Mouse (Mus musculus): ENCODE results near the gene Ifrd2. TPM values are rescaled to one million over a fixed set of nuclear protein-coding genes. Genes with fewer than 3 reads are reported as not detected.
"Not testable (repeated sequence)": the region's sequence is repeated elsewhere in the genome, so short reads cannot be mapped to it uniquely, and the experiment has no call there.

Gene Ifrd2
- polyA plus RNA-seq, 1 experiment from 2014 or later: 66.4 TPM

GRCm38 (mm10) chr9:107568331-107569261 lies 18.8 kb upstream of the Ifrd2 start:
- H3K9me3 ChIP-seq: no peaks in the 10 kb centered on the region
- H3K4me2 ChIP-seq (replicated peaks): peak overlapping the region; percentile 72
- H3K4me1 ChIP-seq (replicated peaks): peaks cover 58% of the 10 kb centered on the region
- H3K9ac ChIP-seq: peak overlapping the region; percentile 69
- H3K27ac ChIP-seq: peak overlapping the region; percentile 83
- ATAC-seq: peak; percentile 89
- H3K27me3 ChIP-seq (replicated peaks): no peaks in the 10 kb centered on the region
- under 1% methylated on average over 41 of the region's 41 CpGs for WGBS
- peaks cover 24% of the 10 kb centered on the region for H3K36me3 ChIP-seq
- peak overlapping the region; percentile 70 for H3K4me3 ChIP-seq (replicated peaks)

GRCm38 (mm10) chr9:107569270-107569669 lies 18.2 kb upstream of the Ifrd2 start:
- Histone ChIP-seq H3K36me3 (peaks cover 24% of the 10 kb centered on the region), H3K27ac (peak overlapping the region; percentile 83), H3K27me3 (replicated peaks) (no peaks in the 10 kb centered on the region), H3K9ac (peak overlapping the region; percentile 69), H3K4me3 (replicated peaks) (peak overlapping the region; percentile 70), H3K9me3 (no peaks in the 10 kb centered on the region), H3K4me1 (replicated peaks) (peaks cover 52% of the 10 kb centered on the region), H3K4me2 (replicated peaks) (peak overlapping the region; percentile 72)
- peak; percentile 36 for ATAC-seq
- WGBS: 1% methylated on average over 23 of the region's 23 CpGs

GRCm38 (mm10) chr9:107570016-107570415 lies 17.4 kb upstream of the Ifrd2 start:
- Histone ChIP-seq H3K4me1 (replicated peaks) (peaks cover 51% of the 10 kb centered on the region), H3K4me2 (replicated peaks) (peak overlapping the region; percentile 72), H3K4me3 (replicated peaks) (peak overlapping the region; percentile 70), H3K36me3 (peaks cover 27% of the 10 kb centered on the region), H3K27me3 (replicated peaks) (no peaks in the 10 kb centered on the region), H3K9me3 (no peaks in the 10 kb centered on the region), H3K9ac (peak overlapping the region; percentile 69), H3K27ac (peak overlapping the region; percentile 83)
- WGBS: 38% methylated on average over 13 of the region's 13 CpGs
- no peak for ATAC-seq

- no peak for ATAC-seq
- Histone ChIP-seq H3K4me1 (replicated peaks) (peaks cover 49% of the 10 kb centered on the region), H3K4me2 (replicated peaks) (peak overlapping the region; percentile 72), H3K9ac (peak overlapping the region; percentile 69; the same call in 1 of the 2 replicates), H3K4me3 (replicated peaks) (peak overlapping the region; percentile 70), H3K9me3 (no peaks in the 10 kb centered on the region), H3K36me3 (peaks cover 27% of the 10 kb centered on the region), H3K27me3 (replicated peaks) (no peaks in the 10 kb centered on the region), H3K27ac (0 out of 2 replicates have a peak overlapping the region, but pooled peaks have one; percentile 11)
- WGBS: 75% methylated on average over 21 of the region's 21 CpGs
Observed at GRCm38 (mm10) chr9:107570845-107571244, 16.6 kb upstream of the Ifrd2 start.

- Histone ChIP-seq H3K36me3 (peaks cover 27% of the 10 kb centered on the region), H3K9me3 (no peaks in the 10 kb centered on the region), H3K4me3 (replicated peaks) (no peak overlapping the region), H3K4me1 (replicated peaks) (peaks cover 50% of the 10 kb centered on the region), H3K27me3 (replicated peaks) (no peaks in the 10 kb centered on the region), H3K9ac (no peak overlapping the region), H3K27ac (peak overlapping the region; percentile 14; the same call in 1 of the 2 replicates), H3K4me2 (replicated peaks) (peak overlapping the region; percentile 72)
- ATAC-seq: no peak
- WGBS: 82% methylated on average over 22 of the region's 22 CpGs
Observed at GRCm38 (mm10) chr9:107571534-107572326, 15.7 kb upstream of the Ifrd2 start.

GRCm38 (mm10) chr9:107572327-107572662 lies 15.1 kb upstream of the Ifrd2 start:
- 97% methylated on average over 2 of the region's 2 CpGs for WGBS
- H3K27ac ChIP-seq: no peak overlapping the region
- H3K9ac ChIP-seq: no peak overlapping the region
- H3K27me3 ChIP-seq (replicated peaks): no peaks in the 10 kb centered on the region
- no peaks in the 10 kb centered on the region for H3K9me3 ChIP-seq
- H3K36me3 ChIP-seq: peaks cover 27% of the 10 kb centered on the region
- no peak overlapping the region for H3K4me2 ChIP-seq (replicated peaks)
- H3K4me1 ChIP-seq (replicated peaks): peaks cover 51% of the 10 kb centered on the region
- no peak overlapping the region for H3K4me3 ChIP-seq (replicated peaks)
- no peak for ATAC-seq

- not testable (repeated sequence) for ATAC-seq; H3K27ac ChIP-seq; H3K27me3 ChIP-seq (replicated peaks); H3K4me3 ChIP-seq (replicated peaks); H3K9me3 ChIP-seq; H3K9ac ChIP-seq; H3K4me2 ChIP-seq (replicated peaks)
- peaks cover 27% of the 10 kb centered on the region for H3K36me3 ChIP-seq
- H3K4me1 ChIP-seq (replicated peaks): peaks cover 45% of the 10 kb centered on the region
- WGBS: 83% methylated on average over 6 of the region's 6 CpGs
Observed at GRCm38 (mm10) chr9:107573774-107574173, 13.7 kb upstream of the Ifrd2 start.

- H3K36me3 ChIP-seq: peaks cover 22% of the 10 kb centered on the region
- H3K4me3 ChIP-seq (replicated peaks): no peak overlapping the region
- H3K4me2 ChIP-seq (replicated peaks): peak overlapping the region; percentile 1; the same call in 1 of the 2 replicates
- peak; percentile 75 for ATAC-seq
- WGBS: 61% methylated on average over 14 of the region's 14 CpGs
- no peaks in the 10 kb centered on the region for H3K9me3 ChIP-seq
- H3K9ac ChIP-seq: no peak overlapping the region
- peak overlapping the region; percentile 59 for H3K27ac ChIP-seq
- no peaks in the 10 kb centered on the region for H3K27me3 ChIP-seq (replicated peaks)
- H3K4me1 ChIP-seq (replicated peaks): peaks cover 38% of the 10 kb centered on the region
Observed at GRCm38 (mm10) chr9:107575579-107576356, 11.7 kb upstream of the Ifrd2 start.

GRCm38 (mm10) chr9:107576357-107577107 lies 10.9 kb upstream of the Ifrd2 start, which contains the start of gene Hyal1:
Gene Hyal1, plus strand, starts transcription at chr9:107576927.
- Histone ChIP-seq H3K4me2 (replicated peaks) (peak within 1 kb of the TSS; percentile 67), H3K36me3 (peaks cover 17% of the 10 kb centered on the region), H3K9me3 (no peaks in the 10 kb centered on the region), H3K4me1 (replicated peaks) (peaks cover 36% of the 10 kb centered on the region), H3K27me3 (replicated peaks) (no peaks in the 10 kb centered on the region), H3K9ac (peak within 1 kb of the TSS; percentile 50), H3K4me3 (replicated peaks) (peak within 1 kb of the TSS; percentile 36), H3K27ac (peak within 1 kb of the TSS; percentile 59)
- ATAC-seq: peak; percentile 74
- 18% methylated on average over 16 of the region's 16 CpGs for WGBS

GRCm38 (mm10) chr9:107577871-107578270 lies 9.6 kb upstream of the Ifrd2 start:
- Histone ChIP-seq H3K9ac (0 out of 2 replicates have a peak overlapping the region, but pooled peaks have one; percentile 8), H3K27me3 (replicated peaks) (no peaks in the 10 kb centered on the region), H3K4me3 (replicated peaks) (no peak overlapping the region), H3K36me3 (peaks cover 8% of the 10 kb centered on the region), H3K9me3 (no peaks in the 10 kb centered on the region), H3K27ac (no peak overlapping the region), H3K4me1 (replicated peaks) (peaks cover 36% of the 10 kb centered on the region), H3K4me2 (replicated peaks) (no peak overlapping the region)
- WGBS: 90% methylated on average over 10 of the region's 10 CpGs
- ATAC-seq: no peak

- H3K36me3 ChIP-seq: peaks cover 10% of the 10 kb centered on the region
- H3K9ac ChIP-seq: 0 out of 2 replicates have a peak within 1 kb of the TSS, but pooled peaks have one; percentile 8
- ATAC-seq: no peak
- H3K4me1 ChIP-seq (replicated peaks): peaks cover 36% of the 10 kb centered on the region
- H3K9me3 ChIP-seq: no peaks in the 10 kb centered on the region
- H3K27me3 ChIP-seq (replicated peaks): no peaks in the 10 kb centered on the region
- no peak within 1 kb of the TSS; the same call in 1 of the 2 replicates for H3K27ac ChIP-seq
- no peak within 1 kb of the TSS for H3K4me3 ChIP-seq (replicated peaks)
- 69% methylated on average over 3 of the region's 3 CpGs for WGBS
- H3K4me2 ChIP-seq (replicated peaks): no peak within 1 kb of the TSS
Observed at GRCm38 (mm10) chr9:107578587-107578986, 8.9 kb upstream of the Ifrd2 start, which contains the start of gene Naa80. Gene Naa80, plus strand, starts transcription at chr9:107578887.
